Mouse (Mus musculus) gonadal fat pad, adult 2 months (tissue): Measurements from ENCODE around the gene Tdrd3. TPM values are rescaled to one million over a fixed set of nuclear protein-coding genes. Genes with fewer than 3 reads are reported as not detected.

Experiments
- DNase-seq: peaks from one replicate; pipeline ENCODE4 v3.0.0-alpha.2; 2012; ENCODE audit warnings: low read depth
- polyA plus RNA-seq: library from polyadenylated mRNA; depleted of rRNA; stranded (reverse); fragments of >200 nt; gene quantifications from 2 replicates; pipeline ENCODE4 v1.2.3, GENCODE M21; 2012; rRNA removed

Gene Tdrd3
- 3.5 and 4.6 TPM in 2 replicates for polyA plus RNA-seq

GRCm38 (mm10) chr14:87415808-87416721, at the start of gene Tdrd3:
Gene Tdrd3, plus strand, starts transcription at chr14:87416639.
- DNase-seq, result peak; percentile 77

GRCm38 (mm10) chr14:87367169-87367568, 49.3 kb upstream of the Tdrd3 start:
- no peak for DNase-seq

GRCm38 (mm10) chr14:87383041-87383440, 33.4 kb upstream of the Tdrd3 start:
- DNase-seq, result no peak

- DNase-seq, result no peak
Measured at GRCm38 (mm10) chr14:87384288-87385268, 31.9 kb upstream of the Tdrd3 start.

- no peak for DNase-seq
Measured at GRCm38 (mm10) chr14:87393096-87393495, 23.3 kb upstream of the Tdrd3 start.

- no peak for DNase-seq
Measured at GRCm38 (mm10) chr14:87396643-87397042, 19.8 kb upstream of the Tdrd3 start.

GRCm38 (mm10) chr14:87415486-87415807, 992 bp upstream of the Tdrd3 start:
- no peak for DNase-seq

- DNase-seq, result no peak
Measured at GRCm38 (mm10) chr14:87416755-87417690, 584 bp downstream of the Tdrd3 start.

GRCm38 (mm10) chr14:87417691-87418070, 1.2 kb downstream of the Tdrd3 start:
- DNase-seq, result no peak

- DNase-seq, result no peak
Measured at GRCm38 (mm10) chr14:87419740-87420139, 3.3 kb downstream of the Tdrd3 start.

- no peak for DNase-seq
Measured at GRCm38 (mm10) chr14:87420576-87420975, 4.1 kb downstream of the Tdrd3 start.

GRCm38 (mm10) chr14:87422432-87422831, 6.0 kb downstream of the Tdrd3 start:
- no peak for DNase-seq

GRCm38 (mm10) chr14:87426297-87426922, 10.0 kb downstream of the Tdrd3 start:
- no peak for DNase-seq

GRCm38 (mm10) chr14:87427032-87427431, 10.6 kb downstream of the Tdrd3 start:
- no peak for DNase-seq

GRCm38 (mm10) chr14:87427659-87428289, 11.3 kb downstream of the Tdrd3 start:
- no peak for DNase-seq

GRCm38 (mm10) chr14:87433390-87433915, 17.0 kb downstream of the Tdrd3 start:
- no peak for DNase-seq

- no peak for DNase-seq
Measured at GRCm38 (mm10) chr14:87435382-87435781, 18.9 kb downstream of the Tdrd3 start.

GRCm38 (mm10) chr14:87439721-87440120, 23.3 kb downstream of the Tdrd3 start:
- DNase-seq, result no peak

GRCm38 (mm10) chr14:87446331-87446913, 30.0 kb downstream of the Tdrd3 start:
- DNase-seq, result no peak
